Mouse (Mus musculus) embryonic facial prominence, embryonic 10.5 days (tissue): ENCODE results near the gene Tspan13. TPM values are rescaled to one million over a fixed set of nuclear protein-coding genes. Genes with fewer than 3 reads are reported as not detected.
A peak's percentile ranks its signal among the peaks of the same experiment; 100 is the strongest.

ENCODE experiments used
- DNase-seq: peaks from one replicate; pipeline ENCODE4 v3.0.0-alpha.2; 2017; ENCODE audit warnings: low spot score
- H3K27ac ChIP-seq: fragments of 300-500 bp; sonication (generic); replicated peaks from 2 replicates; pipeline ENCODE4 v1.5.1; 2016; ENCODE audit warnings: mild to moderate bottlenecking
- H3K27me3 ChIP-seq: fragments of 300-500 bp; sonication (generic); replicated peaks from 2 replicates; pipeline ENCODE4 v1.6.1; 2016; ENCODE audit warnings: low read depth, mild to moderate bottlenecking; ENCODE audit not compliant: poor library complexity, severe bottlenecking
- H3K36me3 ChIP-seq: fragments of 300-500 bp; sonication (generic); replicated peaks from 2 replicates; pipeline ENCODE4 v1.6.1; 2016; ENCODE audit warnings: mild to moderate bottlenecking, moderate library complexity
- H3K4me1 ChIP-seq: fragments of 300-500 bp; sonication (generic); 2 replicates; pipeline ENCODE4 v1.6.1; 2016
- H3K4me3 ChIP-seq: fragments of 300-500 bp; sonication (generic); 2 replicates; pipeline ENCODE4 v1.5.1; 2016; ENCODE audit warnings: mild to moderate bottlenecking, moderate library complexity
- H3K9me3 ChIP-seq: fragments of 300-500 bp; sonication (generic); 2 replicates; pipeline ENCODE4 v1.6.1; 2016; ENCODE audit warnings: mild to moderate bottlenecking
- WGBS: fragments of 180-500 bp; shearing (Covaris S2); methylation state at CpG from one replicate; pipeline ENCODE4 v1.1.7; 2016; 5-methylcytosine and 5-hydroxymethylcytosine counted together
- polyA plus RNA-seq: library from polyadenylated mRNA; unstranded; fragments of >200 nt; fragmentation: Nextera tagmentation; extraction: Ambion mirVana; gene quantifications from 2 replicates; pipeline ENCODE4 v1.2.1, GENCODE M21; 2016

The Tspan13 gene
- polyA plus RNA-seq, 1 experiment from 2014 or later: 105 TPM

DNA sequence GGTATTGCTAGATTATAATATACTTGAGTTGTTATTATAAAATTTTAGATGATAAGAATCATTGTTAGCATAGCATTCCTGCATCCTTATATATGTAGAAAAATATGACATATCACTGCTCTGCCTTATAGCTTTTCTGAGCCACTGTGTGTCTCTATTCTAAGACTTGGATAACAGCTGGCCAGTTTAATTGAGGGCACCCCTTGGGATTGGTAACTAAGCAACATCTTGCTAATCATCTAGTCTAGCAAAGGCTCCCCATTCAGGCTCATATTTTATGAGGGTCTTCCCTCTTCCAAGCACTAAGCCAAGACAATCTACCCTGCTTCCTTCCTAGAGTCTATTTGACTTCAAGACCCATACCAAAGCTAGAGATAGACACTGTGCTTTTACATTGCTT lies 48.2 kb downstream of the Tspan13 start:
- DNase-seq: no peak
- H3K36me3 ChIP-seq: no peaks in the 10 kb centered on the region
- H3K27ac ChIP-seq: no peak overlapping the region
- no peaks in the 10 kb centered on the region for H3K27me3 ChIP-seq
- H3K4me3 ChIP-seq: no peak overlapping the region
- H3K9me3 ChIP-seq: no peaks in the 10 kb centered on the region
- peaks cover 9% of the 10 kb centered on the region; the same call in 1 of the 2 replicates for H3K4me1 ChIP-seq

DNA sequence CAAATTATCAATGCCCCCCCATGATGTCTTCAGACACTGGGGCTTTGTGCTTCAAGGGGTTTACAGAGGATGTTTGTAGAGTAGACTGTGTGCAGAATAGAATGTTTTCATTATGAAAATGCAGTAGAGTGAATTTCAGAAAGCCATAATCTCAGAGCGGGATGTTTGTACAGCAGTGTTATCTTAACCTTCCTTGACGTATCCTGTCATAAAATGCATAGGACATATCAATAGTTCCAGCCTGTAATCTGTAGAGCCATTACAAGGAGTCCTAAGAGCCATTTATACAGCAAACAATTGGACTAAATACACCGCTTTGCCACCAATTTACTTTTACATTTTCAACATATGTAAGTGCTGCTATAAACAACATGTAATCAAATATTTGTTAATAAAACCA lies 48.7 kb downstream of the Tspan13 start:
- Histone ChIP-seq H3K4me3 (no peak overlapping the region), H3K9me3 (no peaks in the 10 kb centered on the region), H3K36me3 (no peaks in the 10 kb centered on the region), H3K27ac (no peak overlapping the region), H3K4me1 (peaks cover 9% of the 10 kb centered on the region; the same call in 1 of the 2 replicates), H3K27me3 (no peaks in the 10 kb centered on the region)
- DNase-seq: no peak
- WGBS: 82% methylated on average over 3 of the region's 3 CpGs

DNA sequence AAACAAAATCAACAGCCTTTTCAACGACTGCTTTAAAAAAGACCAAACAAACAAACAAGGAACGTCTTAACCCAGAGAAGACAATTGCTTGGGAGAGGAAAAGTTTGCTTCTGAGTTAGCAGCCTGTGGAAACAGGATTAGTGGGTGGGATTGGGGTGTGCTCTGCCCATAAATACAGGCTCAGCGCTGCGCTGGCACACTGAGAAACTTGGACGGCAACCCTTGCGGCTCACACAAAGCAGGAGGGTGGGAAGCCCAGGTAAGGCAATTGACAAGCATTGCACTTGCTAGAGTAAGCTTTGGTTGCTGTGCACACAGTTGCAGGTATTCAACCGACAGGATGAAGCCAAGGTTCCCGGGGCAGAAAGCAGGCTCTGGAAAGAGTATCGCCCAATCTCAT lies 49.6 kb downstream of the Tspan13 start, which contains the start of gene Agr2:
Agr2 (plus strand) TSS at position 197 of the 400 bp plus-strand sequence.
- 65% methylated on average over 9 of the region's 9 CpGs for WGBS
- Histone ChIP-seq H3K27me3 (no peaks in the 10 kb centered on the region), H3K9me3 (no peaks in the 10 kb centered on the region), H3K4me1 (peaks cover 9% of the 10 kb centered on the region; the same call in 1 of the 2 replicates), H3K27ac (no peak within 1 kb of the TSS), H3K36me3 (no peaks in the 10 kb centered on the region), H3K4me3 (no peak within 1 kb of the TSS)
- DNase-seq: no peak

DNA sequence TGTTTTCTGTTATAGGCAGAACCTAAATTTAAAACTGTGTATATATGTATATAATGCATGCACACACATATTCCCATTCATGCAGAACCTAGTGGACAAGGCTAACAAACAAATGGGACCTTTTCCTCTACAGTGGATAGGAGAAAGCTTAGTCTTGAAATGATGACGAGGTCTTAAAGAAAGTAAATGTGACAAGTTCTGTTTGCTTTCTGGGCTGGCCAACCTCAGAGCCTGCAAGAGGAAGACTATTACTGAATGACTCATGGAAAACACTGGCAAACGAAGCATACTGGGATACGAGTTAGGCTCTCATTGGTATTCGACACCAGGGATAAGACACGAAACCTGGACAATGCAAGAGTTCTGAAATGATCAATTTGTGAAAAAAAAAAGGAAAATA lies 57.6 kb downstream of the Tspan13 start:
- Histone ChIP-seq H3K36me3 (no peaks in the 10 kb centered on the region), H3K9me3 (no peaks in the 10 kb centered on the region), H3K4me1 (peaks cover 9% of the 10 kb centered on the region), H3K4me3 (no peak overlapping the region), H3K27me3 (no peaks in the 10 kb centered on the region), H3K27ac (no peak overlapping the region)
- WGBS: 93% methylated on average over 5 of the region's 5 CpGs
- no peak for DNase-seq

DNA sequence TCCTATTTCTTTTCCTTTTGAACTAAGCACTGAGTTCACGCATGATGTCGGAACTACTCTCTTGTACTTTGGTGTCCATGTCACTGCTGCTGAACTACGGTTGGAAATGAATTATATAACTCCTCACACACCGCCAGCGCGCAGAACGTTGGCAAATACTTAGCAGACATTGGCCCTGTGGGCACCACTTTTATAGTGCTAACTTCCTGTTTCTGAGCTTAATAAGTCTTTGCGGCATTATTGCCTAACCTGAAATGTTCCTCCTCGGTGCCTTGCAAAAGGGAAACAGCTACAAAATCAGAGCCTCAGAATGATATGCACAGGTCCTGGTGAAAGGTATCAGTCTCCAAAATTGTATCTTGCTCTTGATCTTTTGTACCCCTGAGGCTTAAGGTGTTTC lies 58.8 kb downstream of the Tspan13 start:
- Histone ChIP-seq H3K4me1 (peaks cover 9% of the 10 kb centered on the region), H3K27me3 (no peaks in the 10 kb centered on the region), H3K36me3 (no peaks in the 10 kb centered on the region), H3K27ac (no peak overlapping the region), H3K9me3 (no peaks in the 10 kb centered on the region), H3K4me3 (no peak overlapping the region)
- 94% methylated on average over 9 of the region's 9 CpGs for WGBS
- no peak for DNase-seq

DNA sequence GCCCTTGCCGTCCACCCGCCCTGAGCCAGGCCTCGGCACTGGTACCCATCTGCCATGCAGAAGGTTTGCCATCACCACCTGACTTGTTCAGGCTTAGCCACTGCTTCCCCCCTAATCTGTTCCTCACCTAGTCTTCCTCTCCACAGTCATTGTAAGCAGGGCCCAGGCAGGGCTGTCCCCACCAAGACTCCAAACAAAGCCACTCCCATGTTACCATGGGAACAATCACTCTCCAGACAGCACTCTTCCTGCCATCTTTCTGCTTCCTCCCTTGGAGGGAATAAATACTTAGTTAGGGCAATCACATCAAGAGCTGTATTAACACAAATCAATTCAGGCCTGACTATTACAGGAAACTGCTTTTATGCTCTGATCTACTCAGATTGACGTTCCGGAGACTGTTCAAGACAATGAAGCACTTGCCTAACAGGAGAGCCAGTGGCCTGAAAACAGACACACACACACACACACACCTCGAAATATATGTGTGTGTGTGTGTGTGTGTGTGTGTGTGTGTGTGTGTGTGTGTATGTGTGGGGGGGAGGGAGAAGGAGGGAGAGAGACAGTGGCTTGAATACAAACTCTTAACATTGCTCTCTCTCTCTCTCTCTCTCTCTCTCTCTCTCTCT lies 60.5 kb downstream of the Tspan13 start:
- Histone ChIP-seq H3K27ac (peak overlapping the region; percentile 61; the same call in 1 of the 2 replicates), H3K9me3 (no peaks in the 10 kb centered on the region), H3K36me3 (no peaks in the 10 kb centered on the region), H3K27me3 (no peaks in the 10 kb centered on the region), H3K4me1 (peaks cover 12% of the 10 kb centered on the region), H3K4me3 (no peak overlapping the region)
- WGBS: 57% methylated on average over 6 of the region's 6 CpGs
- peak; percentile 37 for DNase-seq

DNA sequence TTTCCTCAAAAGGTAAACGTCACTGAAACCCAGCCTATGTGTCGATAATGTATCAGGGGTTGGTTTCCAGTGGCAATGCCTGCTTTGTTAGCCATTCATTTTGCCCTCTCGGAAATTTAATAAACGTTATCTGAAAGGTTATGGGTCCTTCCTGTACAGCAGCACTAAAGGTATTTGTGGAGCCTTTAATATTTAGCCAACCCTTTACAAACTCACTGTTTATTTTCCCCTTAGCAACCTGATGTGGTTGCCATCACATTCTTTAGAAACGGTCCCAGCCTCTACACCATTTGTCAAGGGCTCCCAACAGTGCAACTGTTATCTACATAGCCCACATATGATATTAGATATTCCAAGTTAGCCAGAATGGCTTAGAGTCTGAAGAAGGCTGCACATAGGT lies 62.7 kb downstream of the Tspan13 start:
- WGBS: 90% methylated on average over 5 of the region's 5 CpGs
- Histone ChIP-seq H3K4me3 (no peak overlapping the region), H3K27me3 (no peaks in the 10 kb centered on the region), H3K9me3 (no peaks in the 10 kb centered on the region), H3K36me3 (no peaks in the 10 kb centered on the region), H3K4me1 (peaks cover 12% of the 10 kb centered on the region), H3K27ac (no peak overlapping the region)
- no peak for DNase-seq

DNA sequence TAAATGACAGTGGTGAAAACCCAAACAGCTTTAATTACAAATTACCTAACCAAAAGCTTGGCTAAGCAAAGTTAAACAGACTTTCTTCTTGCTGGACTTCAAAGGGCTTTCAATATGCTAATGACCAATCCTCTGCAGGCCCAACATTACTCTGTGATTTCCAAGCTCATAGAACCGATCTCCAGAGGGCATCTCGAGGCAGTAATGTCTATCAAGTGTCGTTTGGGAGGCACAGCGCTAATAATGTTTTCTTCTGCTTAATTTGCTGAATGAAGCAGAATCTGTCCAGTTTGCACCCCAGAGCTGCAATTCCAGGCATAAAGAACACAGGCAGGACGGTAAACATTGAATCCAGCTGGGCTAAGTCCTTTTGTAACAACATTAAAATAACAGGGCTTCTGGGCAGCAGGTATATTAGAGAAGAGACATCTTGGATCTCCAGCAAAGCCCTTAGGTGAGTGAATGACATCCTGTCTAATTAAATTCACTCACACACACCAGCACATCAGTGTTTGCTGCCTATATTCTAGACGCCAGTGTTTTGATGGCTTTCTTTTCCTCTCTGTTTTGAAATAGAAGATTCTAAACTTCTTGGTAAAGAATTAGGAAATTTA lies 64.6 kb downstream of the Tspan13 start:
- no peak overlapping the region for H3K4me3 ChIP-seq
- DNase-seq: no peak
- H3K9me3 ChIP-seq: no peaks in the 10 kb centered on the region
- H3K4me1 ChIP-seq: peaks cover 12% of the 10 kb centered on the region
- no peak overlapping the region for H3K27ac ChIP-seq
- no peaks in the 10 kb centered on the region for H3K36me3 ChIP-seq
- 47% methylated on average over 6 of the region's 6 CpGs for WGBS
- H3K27me3 ChIP-seq: no peaks in the 10 kb centered on the region

DNA sequence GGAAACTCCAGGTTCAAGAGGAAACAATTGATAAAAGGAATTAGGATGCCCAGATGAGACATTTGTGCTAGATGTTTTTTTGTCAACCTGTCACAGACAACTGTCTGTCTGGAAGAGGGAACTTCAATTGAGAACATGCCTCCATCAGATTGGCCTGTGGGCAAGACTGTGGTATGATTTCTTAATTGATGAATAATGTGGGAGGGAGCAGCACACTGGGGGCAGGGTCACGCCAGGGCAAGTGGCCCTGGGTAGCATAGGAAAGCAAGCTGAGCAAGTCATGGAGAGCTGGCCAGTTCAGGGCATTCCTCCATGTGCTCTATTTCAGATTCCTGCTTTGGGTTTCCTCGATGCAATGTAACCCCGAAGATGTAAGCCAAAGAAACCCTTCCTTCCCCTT lies 66.4 kb downstream of the Tspan13 start:
- Histone ChIP-seq H3K27me3 (no peaks in the 10 kb centered on the region), H3K27ac (no peak overlapping the region), H3K4me3 (no peak overlapping the region), H3K36me3 (no peaks in the 10 kb centered on the region), H3K4me1 (peaks cover 4% of the 10 kb centered on the region; the same call in 1 of the 2 replicates), H3K9me3 (no peaks in the 10 kb centered on the region)
- no peak for DNase-seq
- WGBS: 72% methylated on average over 3 of the region's 3 CpGs

DNA sequence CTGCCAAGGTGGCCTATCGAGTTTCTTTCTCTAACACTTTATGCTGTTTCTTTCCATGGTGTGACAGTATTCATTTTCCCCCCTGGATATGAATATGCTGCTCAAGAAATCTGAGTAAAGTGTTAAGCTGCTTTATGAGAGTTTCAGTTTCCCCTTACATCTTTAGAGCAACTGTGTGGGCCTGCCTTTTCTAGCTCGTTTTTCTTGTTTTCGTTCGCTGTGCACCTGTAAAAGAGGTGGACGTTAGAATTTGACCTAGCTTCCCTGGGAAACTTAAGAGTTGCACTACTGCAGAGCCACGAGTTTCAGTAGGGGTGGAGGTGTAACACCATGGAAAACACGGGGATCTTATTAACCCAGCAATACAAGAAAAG lies 75.5 kb downstream of the Tspan13 start:
- 77% methylated on average over 7 of the region's 7 CpGs for WGBS
- no peaks in the 10 kb centered on the region for H3K27me3 ChIP-seq
- no peak for DNase-seq
- H3K27ac ChIP-seq: no peak overlapping the region
- H3K9me3 ChIP-seq: no peaks in the 10 kb centered on the region
- no peak overlapping the region for H3K4me3 ChIP-seq
- no peaks in the 10 kb centered on the region for H3K36me3 ChIP-seq
- H3K4me1 ChIP-seq: no peaks in the 10 kb centered on the region

DNA sequence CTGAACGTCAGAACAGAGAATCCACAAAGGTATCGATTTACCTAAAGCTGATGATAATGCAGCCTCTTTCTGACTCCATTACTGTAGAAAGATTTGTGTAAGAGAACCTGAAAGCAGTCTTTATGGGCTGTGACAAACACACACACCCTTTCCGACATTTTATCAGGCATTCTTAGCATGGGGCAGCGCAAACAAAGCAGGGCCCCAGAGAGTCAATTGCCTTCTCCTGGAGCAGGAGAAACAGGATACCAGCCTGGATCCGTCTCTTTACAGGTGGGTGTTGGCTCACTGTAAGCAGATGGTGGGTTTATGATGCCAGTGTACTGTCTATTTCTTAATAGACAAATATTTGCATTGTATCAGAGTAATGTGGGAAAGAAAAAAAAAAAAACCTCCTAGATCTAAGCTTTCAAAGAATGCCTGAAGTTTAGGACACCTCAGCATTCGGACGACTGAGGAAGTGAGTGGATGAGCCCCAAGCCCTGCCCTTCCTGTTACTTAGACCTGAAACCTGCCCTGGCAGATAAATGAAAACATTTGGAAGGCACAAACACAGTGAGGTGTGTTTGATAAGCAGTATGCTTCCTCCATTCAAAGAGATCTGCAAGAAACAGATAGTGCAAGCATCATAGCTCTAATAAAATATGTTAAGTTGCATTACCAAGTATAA lies 76.1 kb downstream of the Tspan13 start:
- Histone ChIP-seq H3K4me3 (no peak overlapping the region), H3K27me3 (no peaks in the 10 kb centered on the region), H3K4me1 (no peaks in the 10 kb centered on the region), H3K27ac (no peak overlapping the region), H3K9me3 (no peaks in the 10 kb centered on the region), H3K36me3 (no peaks in the 10 kb centered on the region)
- no peak for DNase-seq
- WGBS: 62% methylated on average over 7 of the region's 7 CpGs
